Mouse (Mus musculus) midbrain, embryonic 14.5 days (tissue): ENCODE data around the gene Snx21. TPM values are rescaled to one million over a fixed set of nuclear protein-coding genes. Genes with fewer than 3 reads are reported as not detected.

Source experiments
- ATAC-seq: fragments of 200-750 bp; cut with Nextera tagmentation; 2 replicates; pipeline ENCODE4 v1.8.0; 2017; ENCODE audit warnings: moderate number of reproducible peaks, moderate library complexity; ENCODE audit not compliant: low FRiP score, low TSS enrichment
- DNase-seq: peaks from one replicate; pipeline ENCODE4 v3.0.0-alpha.2; 2015
- H3K27ac ChIP-seq: fragments of 300-500 bp; sonication (generic); replicated peaks from 2 replicates; pipeline ENCODE4 v1.5.1; 2014; ENCODE audit warnings: mild to moderate bottlenecking, low read depth, low read length, moderate library complexity
- H3K27me3 ChIP-seq: fragments of 300-500 bp; sonication (generic); 2 replicates; pipeline ENCODE4 v1.6.1; 2014; ENCODE audit warnings: low read length, control low read depth, mixed read lengths; ENCODE audit not compliant: control insufficient read depth, insufficient read depth
- H3K36me3 ChIP-seq: fragments of 300-500 bp; sonication (generic); 2 replicates; pipeline ENCODE4 v1.6.1; 2014; ENCODE audit warnings: low read length, control low read depth; ENCODE audit not compliant: control insufficient read depth, insufficient read depth
- H3K4me1 ChIP-seq: fragments of 300-500 bp; sonication (generic); 2 replicates; pipeline ENCODE4 v1.6.1; 2014; ENCODE audit warnings: mild to moderate bottlenecking, antibody characterized with exemption, low read length, control low read depth; ENCODE audit not compliant: control insufficient read depth, insufficient read depth
- H3K4me2 ChIP-seq: fragments of 300-500 bp; sonication (generic); 2 replicates; pipeline ENCODE4 v1.6.1; 2014; ENCODE audit warnings: mild to moderate bottlenecking, low read length, moderate library complexity
- H3K4me3 ChIP-seq: fragments of 300-500 bp; sonication (generic); replicated peaks from 2 replicates; pipeline ENCODE4 v1.5.1; 2014; ENCODE audit warnings: low read depth, low read length
- H3K9ac ChIP-seq: fragments of 300-500 bp; sonication (generic); replicated peaks from 2 replicates; pipeline ENCODE4 v1.6.1; 2014; ENCODE audit warnings: mild to moderate bottlenecking, low read length, moderate library complexity
- H3K9me3 ChIP-seq: fragments of 300-500 bp; sonication (generic); 2 replicates; pipeline ENCODE4 v1.6.1; 2016; ENCODE audit warnings: low read length, control low read depth, mixed read lengths; ENCODE audit not compliant: control insufficient read depth
- WGBS: fragments of 180-500 bp; shearing (Covaris S2); extraction: QIAGEN DNeasy Blood & Tissue Kit; methylation state at CpG from one replicate; pipeline ENCODE4 v1.1.7; 2014; 5-methylcytosine and 5-hydroxymethylcytosine counted together
- polyA plus RNA-seq: library from polyadenylated mRNA; unstranded; fragments of >200 nt; fragmentation: Nextera tagmentation; extraction: Ambion mirVana; gene quantifications from 2 replicates; pipeline ENCODE4 v1.2.1, GENCODE M21; 2014

Snx21 gene
- 22.1 and 34.5 TPM in 2 replicates for polyA plus RNA-seq

- H3K4me2 ChIP-seq, result peak within 1 kb of the TSS; percentile 89
- under 1% methylated on average over 86 of the region's 89 CpGs for WGBS
- H3K27ac ChIP-seq, result peak within 1 kb of the TSS; percentile 57
- H3K4me1 ChIP-seq, result peaks cover 3% of the 10 kb centered on the region; the same call in 1 of the 2 replicates
- DNase-seq (peak; percentile 89), ATAC-seq (peak; percentile 89)
- peaks cover 11% of the 10 kb centered on the region for H3K36me3 ChIP-seq
- H3K27me3 ChIP-seq, result no peaks in the 10 kb centered on the region
- peak within 1 kb of the TSS; percentile 78 for H3K9ac ChIP-seq
- no peaks in the 10 kb centered on the region for H3K9me3 ChIP-seq
- H3K4me3 ChIP-seq, result peak within 1 kb of the TSS; percentile 62
Measured at GRCm38 (mm10) chr2:164785481-164786387, at the start of gene Snx21. TSS of gene Snx21 (plus strand) at chr2:164785823.

DNA sequence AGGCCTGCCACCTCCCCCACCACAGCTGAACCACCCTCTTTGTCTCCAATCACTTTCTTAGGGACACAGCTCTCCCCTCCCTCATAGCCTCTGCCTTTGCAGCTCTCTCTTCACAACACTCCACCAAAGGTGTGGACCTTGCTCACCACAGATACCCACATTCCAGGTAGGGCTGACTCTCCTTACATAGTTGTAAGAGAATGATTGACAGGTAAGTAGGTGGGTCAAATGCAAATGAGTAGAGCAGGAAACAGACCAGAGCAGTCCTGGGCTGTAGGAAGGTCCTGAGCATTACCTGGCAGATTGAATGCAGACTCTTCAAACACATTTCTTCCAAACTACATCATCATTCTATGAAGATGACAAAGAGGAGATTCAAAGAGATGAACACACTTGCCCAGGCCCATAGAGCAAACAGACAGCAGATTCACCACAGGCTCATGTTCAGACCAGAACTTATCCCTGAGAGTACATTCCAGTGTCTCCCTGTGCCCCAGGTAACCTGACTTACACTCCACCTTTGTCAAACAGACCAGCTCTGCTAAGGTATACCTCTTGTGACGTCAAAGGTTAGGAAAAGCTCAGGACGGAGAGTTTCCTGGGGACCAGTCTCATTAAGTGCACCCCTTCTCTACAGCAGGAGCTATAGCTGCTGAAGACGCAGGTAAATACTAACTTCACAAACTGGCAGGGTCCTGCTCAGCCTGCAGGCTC is 48.1 kb upstream of the Snx21 start:
- Histone ChIP-seq H3K4me3 (no peak overlapping the region), H3K9me3 (no peaks in the 10 kb centered on the region), H3K27me3 (no peaks in the 10 kb centered on the region), H3K27ac (no peak overlapping the region), H3K9ac (no peak overlapping the region), H3K4me1 (no peaks in the 10 kb centered on the region), H3K36me3 (no peaks in the 10 kb centered on the region), H3K4me2 (no peak overlapping the region)
- DNase-seq, result no peak
- WGBS, result 72% methylated on average over 3 of the region's 3 CpGs
- ATAC-seq, result no peak

DNA sequence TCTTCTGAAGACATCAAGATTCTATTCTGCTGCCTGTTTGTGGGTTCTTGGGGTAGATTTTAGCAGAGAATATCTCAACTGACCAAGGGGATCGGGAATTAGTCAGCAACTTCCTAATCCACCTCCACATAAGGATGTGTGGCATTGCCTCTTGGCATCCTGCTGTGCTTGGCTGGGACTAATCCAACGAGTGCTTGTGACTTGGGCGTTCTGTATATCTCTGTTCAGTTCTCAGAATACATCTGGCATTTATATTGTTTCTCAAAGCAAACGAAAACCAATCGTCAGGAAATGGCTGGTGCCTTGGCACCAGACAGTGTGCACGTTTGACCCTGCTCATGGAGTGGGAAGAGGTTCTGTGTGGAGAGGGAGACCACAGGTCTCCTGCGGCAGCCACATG is 45.7 kb upstream of the Snx21 start:
- no peaks in the 10 kb centered on the region for H3K27me3 ChIP-seq
- H3K36me3 ChIP-seq, result no peaks in the 10 kb centered on the region
- no peak overlapping the region for H3K4me2 ChIP-seq
- H3K27ac ChIP-seq, result no peak overlapping the region
- no peaks in the 10 kb centered on the region for H3K4me1 ChIP-seq
- H3K9ac ChIP-seq, result no peak overlapping the region
- ATAC-seq (no peak), DNase-seq (no peak)
- H3K9me3 ChIP-seq, result no peaks in the 10 kb centered on the region
- WGBS, result 59% methylated on average over 7 of the region's 7 CpGs
- no peak overlapping the region for H3K4me3 ChIP-seq

GRCm38 (mm10) chr2:164744987-164745386 is 40.6 kb upstream of the Snx21 start:
- 77% methylated on average over 13 of the region's 13 CpGs for WGBS

DNA sequence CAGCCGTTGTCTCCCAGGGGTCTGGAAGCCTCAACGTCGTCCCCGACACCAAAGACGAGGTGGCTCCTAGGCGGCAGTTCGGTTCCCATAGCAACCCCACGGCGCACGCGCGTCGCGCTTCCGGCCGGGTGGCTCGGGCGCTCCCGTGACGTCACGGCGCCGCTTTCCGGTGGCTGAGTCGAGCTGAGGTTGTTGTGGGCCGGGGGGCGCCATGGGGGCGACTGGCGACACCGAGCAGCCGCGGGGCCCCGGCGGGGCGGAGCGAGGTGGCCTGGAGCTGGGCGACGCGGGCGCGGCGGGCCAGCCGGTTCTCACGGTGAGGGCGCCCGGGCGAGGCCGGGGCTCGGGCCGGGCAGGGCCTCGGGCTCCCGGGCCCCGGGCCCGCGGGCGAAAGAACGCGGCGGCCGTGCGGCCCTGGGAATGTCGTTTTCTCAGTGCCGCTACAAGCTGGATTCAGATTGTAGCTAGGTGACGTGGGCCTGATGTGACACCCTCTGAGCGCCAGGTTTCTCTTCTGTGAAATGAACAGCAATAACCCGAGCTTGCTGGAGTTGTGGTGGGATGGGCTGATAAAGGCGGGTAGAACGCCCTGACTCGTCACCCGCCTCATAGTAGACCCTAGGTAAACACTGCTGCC is 39.7 kb upstream of the Snx21 start, which contains the start of the genes Wfdc3 and Dnttip1:
TSS of gene Wfdc3 (minus strand) at position 89 of the 637 bp plus-strand sequence.
TSS of gene Dnttip1 (plus strand) at position 141 of the 637 bp plus-strand sequence.
- 2% methylated on average over 68 of the region's 70 CpGs for whole genome bisulfite sequencing
- Histone ChIP-seq H3K4me3 (peak within 1 kb of the TSS; percentile 87), H3K9ac (peak within 1 kb of the TSS; percentile 90), H3K27me3 (no peaks in the 10 kb centered on the region), H3K4me1 (peaks cover 13% of the 10 kb centered on the region), H3K27ac (peak within 1 kb of the TSS; percentile 72), H3K4me2 (peak within 1 kb of the TSS; percentile 93), H3K9me3 (no peaks in the 10 kb centered on the region), H3K36me3 (peaks cover 26% of the 10 kb centered on the region)
- ATAC-seq (peak; percentile 94), DNase-seq (peak; percentile 98)

More at GRCm38 (mm10) chr2:164744987-164745386, 40.6 kb upstream of the Snx21 start:
- Histone ChIP-seq H3K36me3 (peaks cover 17% of the 10 kb centered on the region), H3K27ac (no peak overlapping the region), H3K4me1 (peaks cover 13% of the 10 kb centered on the region), H3K4me2 (peak overlapping the region; percentile 93), H3K9ac (peak overlapping the region; percentile 90; the same call in 1 of the 2 replicates), H3K9me3 (no peaks in the 10 kb centered on the region), H3K27me3 (no peaks in the 10 kb centered on the region), H3K4me3 (peak overlapping the region; percentile 87)
- ATAC-seq (no peak), DNase-seq (no peak)

- WGBS, result 63% methylated on average over 8 of the region's 8 CpGs
- Histone ChIP-seq H3K9me3 (no peaks in the 10 kb centered on the region), H3K4me2 (peak overlapping the region; percentile 93), H3K9ac (peak overlapping the region; percentile 90), H3K27me3 (no peaks in the 10 kb centered on the region), H3K27ac (no peak overlapping the region), H3K36me3 (peaks cover 32% of the 10 kb centered on the region), H3K4me1 (peaks cover 13% of the 10 kb centered on the region), H3K4me3 (peak overlapping the region; percentile 87)
- ATAC-seq (no peak), DNase-seq (no peak)
Measured at GRCm38 (mm10) chr2:164746693-164747092, 38.9 kb upstream of the Snx21 start.

GRCm38 (mm10) chr2:164748191-164748590 is 37.4 kb upstream of the Snx21 start:
- no peaks in the 10 kb centered on the region for H3K27me3 ChIP-seq
- DNase-seq, result no peak
- 80% methylated on average over 4 of the region's 4 CpGs for WGBS
- H3K4me3 ChIP-seq, result no peak overlapping the region
- H3K36me3 ChIP-seq, result peaks cover 45% of the 10 kb centered on the region
- no peak overlapping the region for H3K4me2 ChIP-seq
- no peak for ATAC-seq
- no peaks in the 10 kb centered on the region for H3K9me3 ChIP-seq
- no peak overlapping the region for H3K9ac ChIP-seq
- no peak overlapping the region for H3K27ac ChIP-seq
- H3K4me1 ChIP-seq, result peaks cover 13% of the 10 kb centered on the region

DNA sequence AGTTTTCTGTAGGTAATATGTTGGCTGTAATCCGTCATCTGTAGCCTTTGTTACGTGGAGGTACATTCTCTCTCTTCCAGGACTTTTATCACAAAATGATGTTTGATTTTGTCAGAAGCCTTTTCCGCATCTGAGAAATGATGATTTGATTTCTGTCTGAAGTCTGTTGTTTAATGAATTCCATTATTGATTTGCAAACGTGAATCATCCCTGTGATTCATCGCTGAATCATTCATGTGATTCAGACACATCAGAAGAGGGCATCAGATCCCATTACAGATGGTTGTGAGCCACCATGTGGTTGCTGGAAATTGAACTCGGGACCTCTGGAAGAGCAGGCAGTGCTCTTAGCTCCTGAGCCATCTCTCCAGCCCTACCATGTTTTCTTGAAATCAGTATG is 36.6 kb upstream of the Snx21 start:
- H3K4me2 ChIP-seq, result no peak overlapping the region
- no peak for ATAC-seq
- no peak for DNase-seq
- 90% methylated on average over 6 of the region's 6 CpGs for WGBS
- no peak overlapping the region for H3K9ac ChIP-seq
- H3K27ac ChIP-seq, result no peak overlapping the region
- peaks cover 13% of the 10 kb centered on the region for H3K4me1 ChIP-seq
- no peaks in the 10 kb centered on the region for H3K9me3 ChIP-seq
- H3K4me3 ChIP-seq, result no peak overlapping the region
- H3K27me3 ChIP-seq, result no peaks in the 10 kb centered on the region
- peaks cover 53% of the 10 kb centered on the region for H3K36me3 ChIP-seq
